Mouse (Mus musculus) monocyte, adult 5-6 weeks (primary cell): ENCODE data around the gene Clgn. TPM values are rescaled to one million over a fixed set of nuclear protein-coding genes. Genes with fewer than 3 reads are reported as not detected.

Experiments
- total RNA-seq: library from RNA; stranded (forward); fragments of 200-1000, 200-491, 200-594 nt; gene quantifications from 3 replicates; pipeline ENCODE4 v1.2.3, GENCODE M21; 2017

Clgn gene
- total RNA-seq, 1 experiment from 2014 or later: not detected

Other genes starting within 250 kb of the Clgn start
- gene Tbc1d9, start 224.5 kb upstream of the Clgn start, total RNA-seq: 13.9 to 21.4 TPM (median 17.8 TPM) in 3 replicates
- 0.87 to 2.1 TPM (median 2.0 TPM) in 3 replicates for gene Gm10645, start 223.7 kb upstream of the Clgn start, total RNA-seq
- gene Ucp1, start 99.5 kb upstream of the Clgn start, total RNA-seq: 1.7 TPM in 1 of 3 replicates, not detected in the others
- gene Elmod2, start 57.4 kb upstream of the Clgn start, total RNA-seq: 23.5 to 34.4 TPM (median 29.3 TPM) in 3 replicates
- gene Mgat4d, start 41.4 kb upstream of the Clgn start, total RNA-seq: not detected in 3 replicates
- 9.6 to 22.6 TPM (median 21.2 TPM) in 3 replicates for gene Scoc, start 68.5 kb downstream of the Clgn start, total RNA-seq
- gene Olfr370, start 145.9 kb downstream of the Clgn start, total RNA-seq: not detected in 3 replicates
- gene Ndufb7, start 176.8 kb downstream of the Clgn start, total RNA-seq: 152 to 196 TPM (median 178 TPM) in 3 replicates
- 59.7 to 123 TPM (median 61.4 TPM) in 3 replicates for gene Tecr, start 218.1 kb downstream of the Clgn start, total RNA-seq
- 35.2 to 112 TPM (median 38.5 TPM) in 3 replicates for gene Dnajb1, start 218.3 kb downstream of the Clgn start, total RNA-seq